Mouse (Mus musculus): Measurements from ENCODE around the gene Ect2. TPM values are rescaled to one million over a fixed set of nuclear protein-coding genes. Genes with fewer than 3 reads are reported as not detected.

Ect2 gene
- polyA plus RNA-seq, 1 experiment: 19.8 TPM

DNA sequence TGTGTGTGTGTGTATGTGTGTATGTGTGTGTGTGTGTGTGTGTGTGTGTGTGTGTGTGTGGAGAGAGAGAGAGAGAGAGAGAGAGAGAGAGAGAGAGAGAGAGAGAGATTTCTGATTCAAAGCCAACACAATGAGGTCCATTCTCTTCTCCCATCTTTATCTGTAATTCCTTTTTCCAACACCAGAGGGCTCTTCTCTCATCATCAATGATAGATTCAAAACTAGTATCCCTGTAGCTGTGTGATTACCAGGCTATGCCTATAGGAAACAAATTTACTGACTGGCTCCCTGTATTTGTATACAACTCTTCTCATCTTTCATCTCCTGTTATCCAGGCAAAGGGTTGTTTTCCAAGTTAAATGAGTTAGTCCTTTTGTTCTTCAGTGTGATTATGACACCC lies 86.5 kb downstream of the Ect2 start:
- Histone ChIP-seq H3K4me3 (ENCODE audit: insufficient read depth, poor library complexity, severe bottlenecking) (no peak overlapping the region), H3K79me2 (ENCODE audit: control insufficient read depth, insufficient read depth) (no peaks in the 10 kb centered on the region), H3K27me3 (ENCODE audit: control insufficient read depth, insufficient read depth, insufficient read length) (no peaks in the 10 kb centered on the region), H3ac (ENCODE audit: control insufficient read depth, insufficient read length, low read depth) (no peak overlapping the region), H3K36me3 (ENCODE audit: control insufficient read depth, insufficient read depth) (no peaks in the 10 kb centered on the region), H3K79me3 (ENCODE audit: low read depth) (no peaks in the 10 kb centered on the region)
- TF ChIP-seq CEBPB (IDR thresholded peaks at IDR 0.05; ENCODE audit: low read depth) (no peak), MAX (IDR thresholded peaks at IDR 0.05) (no peak), CTCF (IDR thresholded peaks at IDR 0.05; ENCODE audit: control insufficient read depth, insufficient read depth, insufficient read length) (no peak), MYOG (IDR thresholded peaks at IDR 0.05; ENCODE audit: control insufficient read depth, extremely low read depth, insufficient read length) (no peak), MYOD1 (IDR thresholded peaks at IDR 0.05; ENCODE audit: control insufficient read depth, insufficient read length, low read depth) (no peak), FOSL1 (IDR thresholded peaks at IDR 0.05; ENCODE audit: insufficient read depth, low read length, poor library complexity, severe bottlenecking) (no peak), USF1 (IDR thresholded peaks at IDR 0.05; ENCODE audit: low read depth) (no peak)

DNA sequence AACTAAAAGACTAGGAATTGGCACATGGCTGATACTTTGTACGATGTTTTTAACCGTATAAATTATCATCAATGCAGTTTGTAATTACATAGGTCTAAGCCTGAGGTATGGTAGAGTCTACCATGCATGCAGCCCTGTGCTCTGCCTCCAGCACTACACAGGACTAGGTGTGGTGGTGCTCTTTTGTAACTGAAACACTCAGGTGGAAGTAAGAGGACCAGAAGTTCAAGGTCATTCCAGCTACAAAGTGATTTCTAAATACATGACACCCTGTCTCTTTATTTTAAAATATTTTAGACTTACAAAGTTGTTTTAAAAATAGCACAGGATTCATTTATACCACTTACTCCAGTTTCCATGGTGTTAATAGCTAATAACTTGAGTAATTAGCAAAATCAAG lies 88.8 kb downstream of the Ect2 start:
- H3K36me3 ChIP-seq (ENCODE audit: control insufficient read depth, insufficient read depth): no peaks in the 10 kb centered on the region
- H3K79me2 ChIP-seq (ENCODE audit: control insufficient read depth, insufficient read depth): no peaks in the 10 kb centered on the region
- no peak overlapping the region for H3K4me3 ChIP-seq (ENCODE audit: insufficient read depth, poor library complexity, severe bottlenecking)
- no peak overlapping the region for H3ac ChIP-seq (ENCODE audit: control insufficient read depth, insufficient read length, low read depth)
- no peaks in the 10 kb centered on the region for H3K27me3 ChIP-seq (ENCODE audit: control insufficient read depth, insufficient read depth, insufficient read length)
- no peak for TF ChIP-seq MYOG (IDR thresholded peaks at IDR 0.05; ENCODE audit: control insufficient read depth, extremely low read depth, insufficient read length)
- TF ChIP-seq MAX (IDR thresholded peaks at IDR 0.05): no peak
- TF ChIP-seq CEBPB (IDR thresholded peaks at IDR 0.05; ENCODE audit: low read depth): no peak
- TF ChIP-seq MYOD1 (IDR thresholded peaks at IDR 0.05; ENCODE audit: control insufficient read depth, insufficient read length, low read depth): no peak
- TF ChIP-seq FOSL1 (IDR thresholded peaks at IDR 0.05; ENCODE audit: insufficient read depth, low read length, poor library complexity, severe bottlenecking): no peak
- TF ChIP-seq USF1 (IDR thresholded peaks at IDR 0.05; ENCODE audit: low read depth): no peak
- no peak for TF ChIP-seq CTCF (IDR thresholded peaks at IDR 0.05; ENCODE audit: control insufficient read depth, insufficient read depth, insufficient read length)
- no peaks in the 10 kb centered on the region for H3K79me3 ChIP-seq (ENCODE audit: low read depth)

DNA sequence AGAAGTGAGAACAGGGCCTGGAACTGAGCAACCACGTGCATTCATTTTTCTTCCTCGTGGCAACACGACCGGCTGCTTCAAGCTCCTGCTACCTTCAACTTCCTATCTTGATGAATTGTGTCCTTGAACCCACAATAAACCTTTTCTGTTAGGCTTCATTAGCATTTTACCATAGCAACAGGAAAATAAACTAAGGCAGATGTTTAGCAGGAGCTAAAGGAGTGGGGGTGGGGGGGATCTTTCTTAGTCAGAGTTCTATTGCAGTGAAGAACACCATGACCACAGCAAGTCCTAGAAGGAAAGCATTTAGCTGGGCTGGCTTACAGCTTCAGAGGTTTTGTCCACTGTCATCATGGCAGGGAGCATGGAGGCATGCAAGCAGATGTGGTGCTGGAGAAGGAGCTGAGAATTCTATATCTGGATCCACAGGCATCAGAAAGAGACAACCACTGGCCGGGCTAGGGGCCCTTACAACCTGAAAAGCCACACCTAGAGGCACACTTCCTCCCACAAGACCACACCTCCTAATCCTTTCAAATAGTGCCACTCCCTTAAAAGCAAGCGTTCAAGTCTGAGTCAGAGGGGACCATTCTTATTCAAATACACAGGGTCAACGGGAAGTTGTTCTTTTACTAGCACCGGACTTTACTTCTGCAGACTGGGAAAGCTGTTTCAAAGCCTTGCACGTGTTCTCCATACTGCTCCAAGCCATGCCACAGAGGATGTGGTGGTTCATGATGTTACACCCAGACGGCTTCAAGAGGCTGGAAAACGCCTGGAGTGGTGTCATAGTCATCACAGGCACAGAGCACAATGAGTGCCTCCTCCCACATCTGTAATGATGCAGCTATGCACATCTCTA lies 90.0 kb downstream of the Ect2 start:
- Histone ChIP-seq H3K79me2 (ENCODE audit: control insufficient read depth, insufficient read depth) (no peaks in the 10 kb centered on the region), H3ac (ENCODE audit: control insufficient read depth, insufficient read length, low read depth) (no peak overlapping the region), H3K36me3 (ENCODE audit: control insufficient read depth, insufficient read depth) (no peaks in the 10 kb centered on the region), H3K79me3 (ENCODE audit: low read depth) (no peaks in the 10 kb centered on the region), H3K4me3 (ENCODE audit: insufficient read depth, poor library complexity, severe bottlenecking) (no peak overlapping the region), H3K27me3 (ENCODE audit: control insufficient read depth, insufficient read depth, insufficient read length) (no peaks in the 10 kb centered on the region)
- no peak for TF ChIP-seq USF1 (IDR thresholded peaks at IDR 0.05; ENCODE audit: low read depth)
- TF ChIP-seq MYOD1 (IDR thresholded peaks at IDR 0.05; ENCODE audit: control insufficient read depth, insufficient read length, low read depth): no peak
- no peak for TF ChIP-seq CTCF (IDR thresholded peaks at IDR 0.05; ENCODE audit: control insufficient read depth, insufficient read depth, insufficient read length)

DNA sequence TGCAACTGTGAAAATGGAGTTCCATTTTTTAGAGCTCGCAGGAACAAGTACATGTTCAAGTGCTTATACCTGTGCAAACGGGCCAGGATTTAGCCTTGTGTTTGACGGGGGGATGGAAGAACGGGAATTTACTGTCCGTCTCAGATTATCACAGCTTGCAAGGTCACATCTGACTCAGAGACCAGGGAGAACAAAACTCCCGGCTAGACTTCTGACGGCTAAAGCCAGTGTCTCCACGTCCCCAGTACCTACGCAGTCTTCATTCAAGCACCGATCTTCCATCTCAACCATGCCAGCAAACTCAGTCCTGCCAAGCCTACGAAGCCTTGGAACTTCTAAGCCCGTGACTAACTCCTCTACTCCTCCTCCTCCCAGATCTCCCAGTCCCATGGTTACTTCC lies 93.2 kb downstream of the Ect2 start:
- H3ac ChIP-seq (ENCODE audit: control insufficient read depth, insufficient read length, low read depth): no peak overlapping the region
- H3K36me3 ChIP-seq (ENCODE audit: control insufficient read depth, insufficient read depth): no peaks in the 10 kb centered on the region
- H3K4me3 ChIP-seq (ENCODE audit: insufficient read depth, poor library complexity, severe bottlenecking): no peak overlapping the region
- no peaks in the 10 kb centered on the region for H3K27me3 ChIP-seq (ENCODE audit: control insufficient read depth, insufficient read depth, insufficient read length)
- no peaks in the 10 kb centered on the region for H3K79me2 ChIP-seq (ENCODE audit: control insufficient read depth, insufficient read depth)
- no peaks in the 10 kb centered on the region for H3K79me3 ChIP-seq (ENCODE audit: low read depth)
- no peak for TF ChIP-seq FOSL1 (IDR thresholded peaks at IDR 0.05; ENCODE audit: insufficient read depth, low read length, poor library complexity, severe bottlenecking)
- no peak for TF ChIP-seq CEBPB (IDR thresholded peaks at IDR 0.05; ENCODE audit: low read depth)
- no peak for TF ChIP-seq MYOG (IDR thresholded peaks at IDR 0.05; ENCODE audit: control insufficient read depth, extremely low read depth, insufficient read length)
- no peak for TF ChIP-seq MAX (IDR thresholded peaks at IDR 0.05)
- no peak for TF ChIP-seq MYOD1 (IDR thresholded peaks at IDR 0.05; ENCODE audit: control insufficient read depth, insufficient read length, low read depth)
- TF ChIP-seq CTCF (IDR thresholded peaks at IDR 0.05; ENCODE audit: control insufficient read depth, insufficient read depth, insufficient read length): no peak
- TF ChIP-seq USF1 (IDR thresholded peaks at IDR 0.05; ENCODE audit: low read depth): no peak

DNA sequence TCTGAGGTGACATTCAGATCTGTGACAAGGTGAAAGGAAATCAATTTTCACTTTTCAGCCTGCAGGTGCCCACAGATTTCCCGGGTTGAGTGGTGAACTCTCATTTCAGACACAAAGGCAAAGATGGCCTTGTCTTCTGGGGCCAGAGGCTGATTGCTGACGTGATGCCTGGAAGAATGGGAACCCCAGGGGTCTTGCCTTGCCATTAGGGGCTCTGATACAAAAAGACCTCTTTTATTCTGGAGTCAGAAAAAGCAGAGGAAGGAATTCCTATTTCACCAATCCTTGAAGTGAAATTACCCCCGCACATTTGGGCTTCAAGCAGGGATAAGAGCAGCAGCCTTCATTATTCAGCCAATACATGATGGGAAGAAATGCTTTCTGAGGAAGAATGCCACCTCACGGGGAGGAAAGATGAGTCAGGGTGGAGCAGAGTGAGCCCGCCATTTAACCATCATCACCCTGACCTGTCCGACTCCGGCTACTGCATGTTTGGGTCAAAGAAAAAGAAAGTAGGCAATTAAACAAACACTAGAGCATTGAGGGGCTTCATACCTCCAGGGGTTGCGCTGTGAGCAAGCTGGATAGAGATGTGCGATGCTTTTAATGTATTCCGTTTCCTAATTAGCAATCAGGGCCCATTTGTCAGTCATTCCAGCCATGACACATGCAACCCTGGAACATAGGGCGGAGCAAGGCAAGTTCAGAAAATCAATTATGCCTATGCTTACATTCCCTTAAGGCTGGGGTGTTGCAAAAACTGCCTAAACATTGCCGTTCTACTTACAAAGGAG lies 94.0 kb downstream of the Ect2 start:
- no peaks in the 10 kb centered on the region for H3K36me3 ChIP-seq (ENCODE audit: control insufficient read depth, insufficient read depth)
- H3K27me3 ChIP-seq (ENCODE audit: control insufficient read depth, insufficient read depth, insufficient read length): no peaks in the 10 kb centered on the region
- no peak overlapping the region for H3ac ChIP-seq (ENCODE audit: control insufficient read depth, insufficient read length, low read depth)
- H3K4me3 ChIP-seq (ENCODE audit: insufficient read depth, poor library complexity, severe bottlenecking): no peak overlapping the region
- H3K79me2 ChIP-seq (ENCODE audit: control insufficient read depth, insufficient read depth): no peaks in the 10 kb centered on the region
- no peak for TF ChIP-seq MYOD1 (IDR thresholded peaks at IDR 0.05; ENCODE audit: control insufficient read depth, insufficient read length, low read depth)
- no peak for TF ChIP-seq CEBPB (IDR thresholded peaks at IDR 0.05; ENCODE audit: low read depth)
- TF ChIP-seq CTCF (IDR thresholded peaks at IDR 0.05; ENCODE audit: control insufficient read depth, insufficient read depth, insufficient read length): no peak
- TF ChIP-seq MYOG (IDR thresholded peaks at IDR 0.05; ENCODE audit: control insufficient read depth, extremely low read depth, insufficient read length): no peak
- TF ChIP-seq FOSL1 (IDR thresholded peaks at IDR 0.05; ENCODE audit: insufficient read depth, low read length, poor library complexity, severe bottlenecking): no peak
- TF ChIP-seq MAX (IDR thresholded peaks at IDR 0.05): no peak
- TF ChIP-seq USF1 (IDR thresholded peaks at IDR 0.05; ENCODE audit: low read depth): no peak
- H3K79me3 ChIP-seq (ENCODE audit: low read depth): no peaks in the 10 kb centered on the region

Data from C2C12 (cell line).